Comparison of ENCODE assay signal across 22 mouse cellular contexts in genomic region chr13:95799322-95799721, GRCm38 (mm10).
A peak's percentile ranks its signal among the peaks of the same experiment; 100 is the strongest.
DNase-seq lines count a peak whose midpoint lies in the region; ATAC-seq lines count a peak whose summit lies in the region.
"Had no signal": no experiment of that assay in that cellular context is flagged by ENCODE, and none has a peak within 500 bp of the region (broad histone marks: within the 10 kb centered on the region; RNA-seq: fewer than 3 reads in every experiment).

No protein-coding gene starts in this region.

- H3K36me3 ChIP-seq in intestine, embryonic 14.5 days (ENCODE audit: control insufficient read depth, insufficient read depth, low read length): no peaks in the 10 kb centered on the region
- no peaks in the 10 kb centered on the region for H3K36me3 ChIP-seq in intestine, embryonic 16.5 days (ENCODE audit: control insufficient read depth, insufficient read depth, low read length)
- H3K36me3 ChIP-seq in forebrain, embryonic 15.5 days: no peaks in the 10 kb centered on the region
- H3K36me3 ChIP-seq in forebrain, embryonic 16.5 days (ENCODE audit: control insufficient read depth, insufficient read depth): no peaks in the 10 kb centered on the region
- H3K36me3 ChIP-seq: embryonic facial prominence, embryonic 13.5 days; G1E; heart, embryonic 13.5 days; hindbrain, embryonic 12.5 days had no signal

- no peaks in the 10 kb centered on the region for H3K9me3 ChIP-seq in intestine, embryonic 14.5 days (ENCODE audit: control insufficient read depth, low read length)
- H3K9me3 ChIP-seq in intestine, embryonic 16.5 days (ENCODE audit: control insufficient read depth, low read length): no peaks in the 10 kb centered on the region
- H3K9me3 ChIP-seq in forebrain, embryonic 15.5 days: no peaks in the 10 kb centered on the region
- no peaks in the 10 kb centered on the region for H3K9me3 ChIP-seq in forebrain, embryonic 16.5 days (ENCODE audit: control insufficient read depth, low read length)
- H3K9me3 ChIP-seq: embryonic facial prominence, embryonic 13.5 days; G1E; heart, embryonic 13.5 days; hindbrain, embryonic 12.5 days had no signal

- peak overlapping the region; percentile 24; the same call in 1 of the 2 replicates for H3K27ac ChIP-seq in intestine, embryonic 14.5 days (ENCODE audit: low read depth)
- H3K27ac ChIP-seq in intestine, embryonic 16.5 days (ENCODE audit: low read length): no peak overlapping the region
- H3K27ac ChIP-seq in forebrain, embryonic 15.5 days (replicated peaks): no peak overlapping the region
- H3K27ac ChIP-seq in forebrain, embryonic 16.5 days (ENCODE audit: low read length): no peak overlapping the region
- H3K27ac ChIP-seq: heart, embryonic 13.5 days; hindbrain, embryonic 12.5 days had no signal

- no peak for ATAC-seq in intestine, embryonic 14.5 days (replicated peaks; ENCODE audit: low FRiP score, low TSS enrichment, low read depth)
- no peak for ATAC-seq in intestine, embryonic 16.5 days
- ATAC-seq in common myeloid progenitor, adult 5-6 weeks (replicated peaks; ENCODE audit: low read depth, poor library complexity, severe bottlenecking): peak; percentile 52; the same call in 1 of the 2 replicates
- peak; percentile 69 for ATAC-seq in megakaryocyte, adult 5-6 weeks (ENCODE audit: poor library complexity, severe bottlenecking)
- ATAC-seq in forebrain, embryonic 15.5 days (replicated peaks): no peak
- no peak for ATAC-seq in forebrain, embryonic 16.5 days
- ATAC-seq: CD4-positive, CD25-positive, alpha-beta regulatory T cell, adult 4 months; forebrain, postnatal 0 days; hindbrain, embryonic 16.5 days; inflammation-experienced regulatory T-cells, adult 6 months had no signal

- H3K4me2 ChIP-seq in intestine, embryonic 14.5 days (ENCODE audit: low read length): no peak overlapping the region
- no peak overlapping the region for H3K4me2 ChIP-seq in intestine, embryonic 16.5 days (ENCODE audit: low read depth, low read length)
- no peak overlapping the region for H3K4me2 ChIP-seq in forebrain, embryonic 15.5 days (replicated peaks)
- no peak overlapping the region for H3K4me2 ChIP-seq in forebrain, embryonic 16.5 days (ENCODE audit: low read length)
- H3K4me2 ChIP-seq: embryonic facial prominence, embryonic 13.5 days; heart, embryonic 13.5 days; hindbrain, embryonic 12.5 days had no signal

- H3K9ac ChIP-seq in intestine, embryonic 14.5 days (ENCODE audit: low read length): no peak overlapping the region
- no peak overlapping the region for H3K9ac ChIP-seq in intestine, embryonic 16.5 days (ENCODE audit: low read depth, low read length)
- no peak overlapping the region for H3K9ac ChIP-seq in forebrain, embryonic 15.5 days (replicated peaks)
- H3K9ac ChIP-seq in forebrain, embryonic 16.5 days (replicated peaks; ENCODE audit: low read depth, low read length): no peak overlapping the region
- H3K9ac ChIP-seq: embryonic facial prominence, embryonic 13.5 days; forebrain, postnatal 0 days; heart, embryonic 13.5 days; hindbrain, embryonic 12.5 days had no signal

- 84% methylated on average over 4 of the region's 4 CpGs for WGBS in intestine, embryonic 14.5 days
- 72% methylated on average over 4 of the region's 4 CpGs for WGBS in intestine, embryonic 16.5 days
- 84% methylated on average over 4 of the region's 4 CpGs for WGBS in forebrain, embryonic 15.5 days
- 89% methylated on average over 4 of the region's 4 CpGs for WGBS in forebrain, embryonic 16.5 days

- DNase-seq in intestine, embryonic 14.5 days (ENCODE audit: low spot score): peak; percentile 16
- DNase-seq in 3T3-L1 (ENCODE audit: low read depth, low spot score): peak; percentile 25
- DNase-seq: adrenal gland, adult 8-10 months; adrenal gland, postnatal 36 days; B cell, adult 2 months; cerebellum, adult 2 months; cerebellum, postnatal 10 days; forebrain, postnatal 0 days; gastrocnemius, postnatal 14 days; heart, postnatal 36 days had no signal

- H3K27me3 ChIP-seq in intestine, embryonic 14.5 days (replicated peaks; ENCODE audit: control insufficient read depth, insufficient read depth, low read length): no peaks in the 10 kb centered on the region
- no peaks in the 10 kb centered on the region for H3K27me3 ChIP-seq in intestine, embryonic 16.5 days (replicated peaks; ENCODE audit: control insufficient read depth, insufficient read depth, low read length)
- no peaks in the 10 kb centered on the region for H3K27me3 ChIP-seq in forebrain, embryonic 15.5 days
- no peaks in the 10 kb centered on the region for H3K27me3 ChIP-seq in forebrain, embryonic 16.5 days (replicated peaks; ENCODE audit: control insufficient read depth, insufficient read depth, low read length)
- H3K27me3 ChIP-seq: embryonic facial prominence, embryonic 13.5 days; heart, embryonic 13.5 days; hindbrain, embryonic 12.5 days had no signal

- H3K4me1 ChIP-seq in intestine, embryonic 14.5 days (replicated peaks; ENCODE audit: control insufficient read depth, insufficient read depth, low read length): peaks cover 11% of the 10 kb centered on the region; the same call in 1 of the 2 replicates
- peaks cover 3% of the 10 kb centered on the region; the same call in 1 of the 2 replicates for H3K4me1 ChIP-seq in intestine, embryonic 16.5 days (ENCODE audit: control insufficient read depth, insufficient read depth, low read length)
- no peaks in the 10 kb centered on the region for H3K4me1 ChIP-seq in forebrain, embryonic 15.5 days
- H3K4me1 ChIP-seq in forebrain, embryonic 16.5 days (replicated peaks; ENCODE audit: control insufficient read depth, insufficient read depth, low read length): no peaks in the 10 kb centered on the region
- H3K4me1 ChIP-seq: hindbrain, embryonic 12.5 days had no signal

- H3K4me3 ChIP-seq in intestine, embryonic 14.5 days (ENCODE audit: low read depth, low read length): no peak overlapping the region
- H3K4me3 ChIP-seq in intestine, embryonic 16.5 days (ENCODE audit: low read length): no peak overlapping the region
- no peak overlapping the region for H3K4me3 ChIP-seq in forebrain, embryonic 15.5 days
- H3K4me3 ChIP-seq in forebrain, embryonic 16.5 days (replicated peaks; ENCODE audit: low read length): no peak overlapping the region
- H3K4me3 ChIP-seq: embryonic facial prominence, embryonic 13.5 days; heart, embryonic 13.5 days; hindbrain, embryonic 12.5 days had no signal

Comparison
In these comparisons a context has a peak if more than half of its experiments do, and no peak if none do; other contexts are left out.
1. ATAC-seq: peak in common myeloid progenitor, adult 5-6 weeks (single experiment) and megakaryocyte, adult 5-6 weeks (single experiment); none in intestine, embryonic 14.5 days (single experiment), intestine, embryonic 16.5 days (single experiment), forebrain, embryonic 15.5 days (single experiment) and forebrain, embryonic 16.5 days (single experiment).